Mouse (Mus musculus) intestine, postnatal 0 days (tissue): Measurements from ENCODE around the gene Ccl25. TPM values are rescaled to one million over a fixed set of nuclear protein-coding genes. Genes with fewer than 3 reads are reported as not detected.
"Not testable (repeated sequence)": the region's sequence is repeated elsewhere in the genome, so short reads cannot be mapped to it uniquely, and the experiment has no call there.

Source experiments
- ATAC-seq: fragments of 200-750 bp; cut with Nextera tagmentation; 2 replicates; pipeline ENCODE4 v1.8.0; 2017; ENCODE audit warnings: mild to moderate bottlenecking, moderate TSS enrichment, moderate library complexity
- H3K27ac ChIP-seq: fragments of 300-500 bp; sonication (generic); 2 replicates; pipeline ENCODE4 v1.5.1; 2014; ENCODE audit warnings: mild to moderate bottlenecking, low read depth, low read length, moderate library complexity
- H3K27me3 ChIP-seq: fragments of 300-500 bp; sonication (generic); replicated peaks from 2 replicates; pipeline ENCODE4 v1.6.1; 2014; ENCODE audit warnings: low read length, mixed read lengths; ENCODE audit not compliant: control insufficient read depth, insufficient read depth
- H3K36me3 ChIP-seq: fragments of 300-500 bp; sonication (generic); 2 replicates; pipeline ENCODE4 v1.6.1; 2014; ENCODE audit warnings: mild to moderate bottlenecking, moderate library complexity; ENCODE audit not compliant: control insufficient read depth, insufficient read depth
- H3K4me1 ChIP-seq: fragments of 300-500 bp; sonication (generic); replicated peaks from 2 replicates; pipeline ENCODE4 v1.6.1; 2014; ENCODE audit warnings: antibody characterized with exemption, low read length, mixed read lengths; ENCODE audit not compliant: control insufficient read depth, insufficient read depth
- H3K4me2 ChIP-seq: fragments of 300-500 bp; sonication (generic); replicated peaks from 2 replicates; pipeline ENCODE4 v1.6.1; 2014; ENCODE audit warnings: low read depth, mild to moderate bottlenecking, moderate library complexity
- H3K4me3 ChIP-seq: fragments of 300-500 bp; sonication (generic); 2 replicates; pipeline ENCODE4 v1.5.1; 2014; ENCODE audit warnings: low read depth, low read length
- H3K9ac ChIP-seq: fragments of 300-500 bp; sonication (generic); 2 replicates; pipeline ENCODE4 v1.6.1; 2014; ENCODE audit warnings: mild to moderate bottlenecking, low read depth, low read length
- H3K9me3 ChIP-seq: fragments of 300-500 bp; sonication (generic); 2 replicates; pipeline ENCODE4 v1.6.1; 2016; ENCODE audit warnings: mixed run types; ENCODE audit not compliant: control insufficient read depth
- CTCF ChIP-seq: sonication (generic); IDR thresholded peaks from 2 replicates; pipeline ENCODE4 v1.5.1; 2016; ENCODE audit warnings: low read depth, mild to moderate bottlenecking, control low read depth, antibody characterized with exemption, moderate library complexity
- WGBS: fragments of 180-500 bp; shearing (Covaris S2); extraction: QIAGEN DNeasy Blood & Tissue Kit; methylation state at CpG from one replicate; pipeline ENCODE4 v1.1.7; 2014; 5-methylcytosine and 5-hydroxymethylcytosine counted together
- polyA plus RNA-seq: library from polyadenylated mRNA; unstranded; fragments of >200 nt; fragmentation: Nextera tagmentation; extraction: Ambion mirVana; gene quantifications from 2 replicates; pipeline ENCODE4 v1.2.1, GENCODE M21; 2015

Gene Ccl25
- polyA plus RNA-seq, 1 experiment from 2014 or later: 190 TPM

DNA sequence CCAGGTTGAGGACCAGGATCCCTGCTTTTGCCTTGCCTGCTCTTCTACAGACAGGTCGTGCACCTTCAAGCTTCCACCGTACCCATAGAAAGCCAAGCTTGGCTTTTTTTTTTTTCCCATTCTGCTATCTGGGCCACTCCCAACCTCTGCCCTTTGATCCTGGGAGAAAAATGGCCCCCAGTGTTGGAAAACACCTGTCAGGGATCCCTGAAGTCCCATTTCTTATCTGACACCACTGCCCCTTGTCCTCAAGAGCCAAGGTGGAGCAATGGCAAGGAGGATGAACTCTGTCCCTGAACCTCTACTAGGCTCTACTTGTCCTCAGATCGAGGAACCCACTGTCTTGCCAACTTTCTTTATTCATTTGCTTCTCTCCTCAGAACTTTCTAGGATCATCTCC, 25.6 kb downstream of the Ccl25 start:
- Histone ChIP-seq H3K4me1 (peaks cover 3% of the 10 kb centered on the region; the same call in 1 of the 2 replicates), H3K36me3 (peaks cover 4% of the 10 kb centered on the region; the same call in 1 of the 2 replicates), H3K4me2 (peak overlapping the region; percentile 57), H3K9ac (no peak overlapping the region), H3K27ac (peak overlapping the region; percentile 75), H3K4me3 (peak overlapping the region; percentile 29), H3K27me3 (no peaks in the 10 kb centered on the region), H3K9me3 (no peaks in the 10 kb centered on the region)
- TF ChIP-seq CTCF: no peak
- ATAC-seq: peak; percentile 90
- 30% methylated on average over 3 of the region's 3 CpGs for WGBS

DNA sequence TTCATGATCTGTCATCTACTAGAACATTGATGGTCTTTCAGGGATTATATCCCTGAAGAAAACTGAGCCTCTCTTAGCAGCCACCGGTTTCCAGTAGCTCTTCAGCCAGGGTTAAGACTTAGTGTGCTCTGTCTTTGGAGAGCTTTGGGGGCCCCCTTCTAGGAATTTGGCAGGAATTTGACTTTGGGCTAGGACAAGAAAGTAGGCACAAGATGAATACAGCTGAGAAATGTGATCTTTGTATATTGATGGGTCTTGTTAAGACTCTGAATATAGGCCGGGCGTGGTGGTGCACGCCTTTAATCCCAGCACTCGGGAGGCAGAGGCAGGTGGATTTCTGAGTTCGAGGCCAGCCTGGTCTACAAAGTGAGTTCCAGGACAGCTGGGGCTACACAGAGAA, 27.6 kb downstream of the Ccl25 start:
- not testable (repeated sequence) for H3K4me2 ChIP-seq, H3K27me3 ChIP-seq, ATAC-seq, H3K9ac ChIP-seq, H3K27ac ChIP-seq, H3K9me3 ChIP-seq, H3K4me3 ChIP-seq, H3K36me3 ChIP-seq, H3K4me1 ChIP-seq
- 84% methylated on average over 6 of the region's 6 CpGs for WGBS

DNA sequence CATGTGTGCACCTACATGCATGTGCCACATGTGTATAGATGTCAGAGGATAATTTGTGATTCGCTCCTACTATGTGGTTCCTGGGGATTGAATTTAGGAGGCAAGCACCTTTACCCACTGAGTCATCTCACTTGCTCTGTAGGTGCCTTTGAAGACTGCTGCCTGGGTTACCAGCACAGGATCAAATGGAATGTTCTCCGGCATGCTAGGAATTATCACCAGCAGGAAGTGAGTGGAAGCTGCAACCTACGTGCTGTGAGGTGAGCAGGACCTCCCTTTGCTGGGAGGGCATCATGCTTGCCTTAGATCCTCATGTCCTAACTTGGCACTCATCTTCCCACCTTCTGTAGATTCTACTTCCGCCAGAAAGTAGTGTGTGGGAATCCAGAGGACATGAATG, 28.7 kb downstream of the Ccl25 start:
- Histone ChIP-seq H3K27ac (no peak overlapping the region), H3K9me3 (no peaks in the 10 kb centered on the region), H3K4me3 (no peak overlapping the region), H3K36me3 (peaks cover 4% of the 10 kb centered on the region; the same call in 1 of the 2 replicates), H3K4me2 (no peak overlapping the region), H3K9ac (no peak overlapping the region), H3K4me1 (no peaks in the 10 kb centered on the region), H3K27me3 (no peaks in the 10 kb centered on the region)
- 65% methylated on average over 4 of the region's 4 CpGs for WGBS
- no peak for TF ChIP-seq CTCF
- ATAC-seq: no peak

DNA sequence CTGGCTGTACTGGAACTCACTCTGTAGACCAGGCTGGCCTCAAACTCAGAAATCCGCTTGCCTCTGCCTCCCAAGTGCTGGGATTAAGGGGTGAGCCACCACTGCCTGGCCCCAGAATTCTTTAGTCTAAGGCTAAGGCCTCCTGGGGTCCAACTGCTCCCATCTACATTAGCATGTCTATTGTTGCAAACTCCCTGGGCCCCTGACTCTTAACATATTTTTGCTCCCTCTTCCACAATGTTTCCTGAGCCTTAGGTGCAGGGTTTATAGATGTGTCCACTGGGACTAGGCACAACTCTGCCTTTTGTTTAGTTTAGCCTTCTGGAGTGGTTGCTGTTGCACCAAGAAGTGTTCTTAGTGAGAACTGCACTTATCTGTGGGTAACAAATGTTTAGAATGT, 29.5 kb downstream of the Ccl25 start:
- Histone ChIP-seq H3K27ac (no peak overlapping the region), H3K9me3 (no peaks in the 10 kb centered on the region), H3K27me3 (no peaks in the 10 kb centered on the region), H3K9ac (no peak overlapping the region), H3K4me3 (no peak overlapping the region), H3K4me2 (no peak overlapping the region), H3K4me1 (no peaks in the 10 kb centered on the region; the same call in 1 of the 2 replicates), H3K36me3 (peaks cover 4% of the 10 kb centered on the region; the same call in 1 of the 2 replicates)
- no peak for ATAC-seq
- 82% methylated on average over 1 of the region's 1 CpGs for WGBS
- no peak for TF ChIP-seq CTCF

DNA sequence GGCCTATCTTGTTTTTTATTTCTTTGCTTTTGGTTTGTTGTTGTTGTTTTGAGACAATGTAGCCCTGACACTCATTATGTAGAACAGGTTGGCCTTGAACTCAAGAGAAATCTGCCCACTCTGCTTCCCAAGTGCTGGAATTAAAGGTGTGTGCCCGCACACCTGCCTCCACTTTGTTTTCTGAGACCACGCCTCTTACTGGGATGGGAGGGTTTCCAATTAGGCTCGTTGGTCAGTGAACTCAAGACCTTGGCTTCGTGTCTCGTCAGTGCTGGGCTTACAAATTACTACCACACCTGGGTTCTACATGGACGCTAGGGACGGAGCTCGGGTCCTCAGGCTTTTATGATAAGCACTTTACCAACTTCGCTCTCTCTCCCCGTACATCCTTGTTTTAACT, 30.4 kb downstream of the Ccl25 start:
- Histone ChIP-seq H3K4me1 (no peaks in the 10 kb centered on the region; the same call in 1 of the 2 replicates), H3K9ac (no peak overlapping the region), H3K9me3 (no peaks in the 10 kb centered on the region), H3K27ac (no peak overlapping the region), H3K4me3 (no peak overlapping the region), H3K27me3 (no peaks in the 10 kb centered on the region), H3K36me3 (peaks cover 4% of the 10 kb centered on the region; the same call in 1 of the 2 replicates), H3K4me2 (no peak overlapping the region)
- no peak for ATAC-seq
- WGBS: 71% methylated on average over 10 of the region's 10 CpGs
- TF ChIP-seq CTCF: no peak

DNA sequence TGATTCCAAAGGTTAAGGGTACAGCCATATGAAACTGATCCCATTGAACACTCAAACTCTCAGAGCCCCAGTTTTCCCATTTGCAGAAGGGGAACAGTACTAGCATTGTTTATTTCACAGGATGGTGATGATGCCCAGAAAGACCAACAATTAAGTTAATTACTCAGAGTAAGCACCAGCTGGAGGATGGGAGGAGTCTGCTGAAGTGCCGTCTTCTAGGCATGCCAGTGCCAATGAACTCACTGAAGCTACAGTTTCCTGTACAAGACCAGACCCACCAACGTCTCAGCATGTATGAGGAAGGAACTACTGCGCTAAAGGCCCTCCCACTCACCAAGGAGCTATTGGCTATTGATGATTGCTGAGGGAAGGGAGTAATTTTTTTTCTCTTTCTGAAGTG, 34.4 kb downstream of the Ccl25 start:
- Histone ChIP-seq H3K4me2 (no peak overlapping the region), H3K9me3 (no peaks in the 10 kb centered on the region), H3K27ac (no peak overlapping the region), H3K9ac (no peak overlapping the region), H3K27me3 (no peaks in the 10 kb centered on the region), H3K4me3 (no peak overlapping the region), H3K36me3 (peaks cover 4% of the 10 kb centered on the region; the same call in 1 of the 2 replicates), H3K4me1 (peaks cover 6% of the 10 kb centered on the region)
- WGBS: 45% methylated on average over 3 of the region's 3 CpGs
- TF ChIP-seq CTCF: no peak
- peak; percentile 44 for ATAC-seq

DNA sequence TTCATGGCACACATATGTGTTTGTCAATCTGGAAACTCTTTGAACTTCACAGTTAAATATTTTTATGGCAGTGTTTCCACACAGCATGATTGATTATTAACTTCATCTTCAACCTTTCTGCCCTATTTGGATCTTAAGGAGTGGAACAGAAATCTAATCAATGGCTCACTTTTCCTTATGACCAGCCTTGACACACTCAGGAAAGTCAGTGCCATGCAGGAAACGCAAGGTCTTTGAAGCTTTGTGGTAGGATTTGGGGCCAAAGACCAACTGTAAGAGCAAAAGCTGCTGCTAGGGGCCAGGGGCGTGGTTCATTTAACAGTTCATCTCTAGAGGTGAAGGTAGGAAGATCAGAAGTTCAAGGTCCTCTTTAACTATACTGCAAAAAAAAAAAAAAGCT, 35.9 kb downstream of the Ccl25 start:
- TF ChIP-seq CTCF: no peak
- no peak overlapping the region for H3K4me2 ChIP-seq
- WGBS: 34% methylated on average over 2 of the region's 2 CpGs
- H3K4me3 ChIP-seq: no peak overlapping the region
- no peak overlapping the region for H3K9ac ChIP-seq
- H3K4me1 ChIP-seq: peaks cover 6% of the 10 kb centered on the region
- H3K9me3 ChIP-seq: no peaks in the 10 kb centered on the region
- H3K27ac ChIP-seq: no peak overlapping the region
- no peaks in the 10 kb centered on the region for H3K27me3 ChIP-seq
- H3K36me3 ChIP-seq: no peaks in the 10 kb centered on the region
- peak; percentile 91 for ATAC-seq
